Mouse (Mus musculus): Measurements from ENCODE around the gene Kcns3.

Gene Kcns3

GRCm38 (mm10) chr12:11151015-11151414 is at the start of gene Kcns3:
TSS of gene Kcns3 (minus strand) at chr12:11151056.
- DNase-seq (ENCODE audit: low spot score) = no peak

- DNase-seq (ENCODE audit: low spot score) = no peak
Measured at GRCm38 (mm10) chr12:11198551-11198950, 47.7 kb upstream of the Kcns3 start.

- DNase-seq (ENCODE audit: low spot score) = no peak
Measured at GRCm38 (mm10) chr12:11198026-11198425, 47.2 kb upstream of the Kcns3 start.

- no peak for DNase-seq (ENCODE audit: low spot score)
Measured at GRCm38 (mm10) chr12:11196830-11197229, 46.0 kb upstream of the Kcns3 start.

GRCm38 (mm10) chr12:11196142-11196597 is 45.3 kb upstream of the Kcns3 start:
- DNase-seq (ENCODE audit: low spot score) = peak; percentile 39

GRCm38 (mm10) chr12:11195031-11195430 is 44.2 kb upstream of the Kcns3 start:
- no peak for DNase-seq (ENCODE audit: low spot score)

GRCm38 (mm10) chr12:11178486-11179154 is 27.8 kb upstream of the Kcns3 start:
- DNase-seq (ENCODE audit: low spot score) = peak; percentile 67

GRCm38 (mm10) chr12:11177408-11178394 is 26.8 kb upstream of the Kcns3 start:
- no peak for DNase-seq (ENCODE audit: low spot score)

GRCm38 (mm10) chr12:11158670-11159069 is 7.8 kb upstream of the Kcns3 start:
- no peak for DNase-seq (ENCODE audit: low spot score)

GRCm38 (mm10) chr12:11155123-11155522 is 4.3 kb upstream of the Kcns3 start:
- no peak for DNase-seq (ENCODE audit: low spot score)

GRCm38 (mm10) chr12:11153587-11153986 is 2.7 kb upstream of the Kcns3 start:
- DNase-seq (ENCODE audit: low spot score) = no peak

- no peak for DNase-seq (ENCODE audit: low spot score)
Measured at GRCm38 (mm10) chr12:11150192-11150935, 492 bp downstream of the Kcns3 start.

- DNase-seq (ENCODE audit: low spot score) = no peak
Measured at GRCm38 (mm10) chr12:11149421-11150191, 1.2 kb downstream of the Kcns3 start.

- no peak for DNase-seq (ENCODE audit: low spot score)
Measured at GRCm38 (mm10) chr12:11149121-11149420, 1.8 kb downstream of the Kcns3 start.

- DNase-seq (ENCODE audit: low spot score) = no peak
Measured at GRCm38 (mm10) chr12:11144894-11145293, 6.0 kb downstream of the Kcns3 start.

GRCm38 (mm10) chr12:11132418-11132817 is 18.4 kb downstream of the Kcns3 start:
- DNase-seq (ENCODE audit: low spot score) = no peak

GRCm38 (mm10) chr12:11129188-11129587 is 21.7 kb downstream of the Kcns3 start:
- no peak for DNase-seq (ENCODE audit: low spot score)

- no peak for DNase-seq (ENCODE audit: low spot score)
Measured at GRCm38 (mm10) chr12:11126186-11126759, 24.6 kb downstream of the Kcns3 start.

- no peak for DNase-seq (ENCODE audit: low spot score)
Measured at GRCm38 (mm10) chr12:11101565-11101964, 49.3 kb downstream of the Kcns3 start.

- no peak for DNase-seq (ENCODE audit: low spot score)
Measured at GRCm38 (mm10) chr12:11088626-11089372, 62.1 kb downstream of the Kcns3 start.

GRCm38 (mm10) chr12:11086866-11087265 is 64.0 kb downstream of the Kcns3 start:
- no peak for DNase-seq (ENCODE audit: low spot score)
